ENCODE assay signal across 14 mouse cellular contexts in the genomic region with DNA sequence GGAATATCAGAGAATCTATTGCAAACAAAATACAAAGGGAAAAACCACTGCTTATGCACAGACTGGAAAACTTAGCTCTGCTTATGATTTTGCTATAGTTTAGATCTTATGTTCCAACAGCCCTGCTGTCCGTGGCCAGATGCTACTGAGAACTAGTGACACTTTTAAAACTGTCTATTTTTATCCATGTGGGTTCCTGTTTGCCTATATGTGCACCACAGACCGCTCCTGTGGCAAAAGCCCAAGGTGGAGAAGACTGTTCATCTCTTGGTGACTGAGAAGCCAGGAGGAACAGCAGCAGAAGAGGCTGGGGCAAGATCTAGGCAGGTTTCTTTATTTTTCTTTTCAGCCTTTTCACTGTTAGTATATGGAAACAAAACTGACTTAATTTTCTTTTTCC. TPM values are rescaled to one million over a fixed set of nuclear protein-coding genes. Genes with fewer than 3 reads are reported as not detected.
"Had no signal": no experiment of that assay in that cellular context is flagged by ENCODE, and none has a peak within 500 bp of the region (broad histone marks: within the 10 kb centered on the region; RNA-seq: fewer than 3 reads in every experiment).

No protein-coding gene starts in this region.

- H3K4me2 ChIP-seq: lung, embryonic 14.5 days; midbrain, embryonic 12.5 days; neural tube, embryonic 12.5 days; stomach, embryonic 15.5 days had no signal

- ATAC-seq: midbrain, embryonic 16.5 days had no signal

- DNase-seq: lung, adult 18-20 months; lung, embryonic 14.5 days; lung, postnatal 10 days; lung, postnatal 4 days; midbrain, embryonic 14.5 days; thymus, adult 2 months; thymus, postnatal 25 days; thymus, postnatal 4 days had no signal

- H3K4me3 ChIP-seq: midbrain, embryonic 10.5 days; midbrain, embryonic 12.5 days; neural tube, embryonic 12.5 days; stomach, embryonic 15.5 days had no signal

- H3K27me3 ChIP-seq: midbrain, embryonic 12.5 days; neural tube, embryonic 12.5 days; stomach, embryonic 15.5 days had no signal

- H3K36me3 ChIP-seq: midbrain, embryonic 10.5 days; midbrain, embryonic 12.5 days; neural tube, embryonic 12.5 days; stomach, embryonic 15.5 days had no signal

RNA-seq across cellular contexts. Expression of a gene that starts 32.1 kb away (rescaled TPM):
- polyA plus RNA-seq: spleen, adult 2 months had no signal
